Mouse (Mus musculus) erythroblast, embryonic 14.5 days (primary cell): ENCODE measurements at regions not wholly inside any gene's neighbourhood (a gene's known extent, or its start where the extent isn't known, plus 50 kb on each side); places are given as distances from the start of the nearest gene placed in this dataset.

ENCODE experiments used
- GATA1 ChIP-seq: IDR thresholded peaks from 2 replicates; pipeline ENCODE4 v1.6.1; 2012; ENCODE audit warnings: low read length, inconsistent platforms, mixed read lengths
- TAL1 ChIP-seq: IDR thresholded peaks from 3 replicates; pipeline ENCODE4 v1.6.1; 2012; ENCODE audit warnings: low read length, inconsistent platforms, mixed read lengths

GRCm38 (mm10) chr6:31159240-31159639, 200.4 kb upstream of the Klf14 start:
- TF ChIP-seq GATA1 (no peak), TAL1 (no peak)
